Mouse (Mus musculus) mesoderm, embryonic 11.5 days (tissue): ENCODE results near the gene Tent4a.

Experiments
- DNase-seq: peaks from one replicate; pipeline ENCODE4 v3.0.0-alpha.2; 2012; ENCODE audit warnings: low read depth, low spot score

The Tent4a gene

DNA sequence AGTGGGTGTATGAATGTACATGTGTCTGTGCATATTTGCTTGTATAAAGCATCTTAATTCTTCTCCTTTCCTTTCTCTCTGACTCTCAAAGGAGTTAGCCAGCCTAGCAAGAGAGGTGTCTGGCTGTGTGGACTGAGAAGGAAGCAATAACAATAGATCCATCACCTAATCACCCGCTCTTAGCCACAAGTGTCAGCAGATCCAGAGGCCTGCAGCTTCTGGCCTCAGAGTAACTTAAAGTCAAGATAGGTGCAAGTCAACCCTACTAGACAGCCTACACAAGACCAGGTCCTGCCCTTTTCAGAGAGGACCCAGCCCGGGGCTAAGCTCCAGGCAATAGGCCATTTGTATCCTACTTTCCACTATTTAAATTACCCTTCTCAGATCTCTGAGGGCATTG is 54.5 kb downstream of the Tent4a start:
- no peak for DNase-seq

DNA sequence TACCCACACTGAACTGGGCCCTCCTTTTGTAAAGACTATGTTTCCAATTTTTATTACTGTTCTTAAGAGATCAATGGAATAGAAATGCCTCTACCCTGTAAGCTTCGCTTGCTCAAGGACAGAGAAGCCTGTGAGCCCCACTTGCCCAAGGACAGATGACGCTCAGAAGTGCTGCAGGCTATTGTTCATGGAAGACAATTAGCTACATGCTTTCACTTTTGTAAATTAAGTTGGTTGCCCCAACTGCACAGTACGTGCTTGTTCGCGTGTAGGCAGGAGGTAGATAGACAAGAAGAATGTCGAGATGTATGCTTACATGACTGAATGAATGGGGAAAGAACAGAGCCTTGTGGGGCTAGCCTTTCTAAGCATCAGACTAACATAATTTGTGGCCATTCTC is 55.7 kb downstream of the Tent4a start:
- no peak for DNase-seq

DNA sequence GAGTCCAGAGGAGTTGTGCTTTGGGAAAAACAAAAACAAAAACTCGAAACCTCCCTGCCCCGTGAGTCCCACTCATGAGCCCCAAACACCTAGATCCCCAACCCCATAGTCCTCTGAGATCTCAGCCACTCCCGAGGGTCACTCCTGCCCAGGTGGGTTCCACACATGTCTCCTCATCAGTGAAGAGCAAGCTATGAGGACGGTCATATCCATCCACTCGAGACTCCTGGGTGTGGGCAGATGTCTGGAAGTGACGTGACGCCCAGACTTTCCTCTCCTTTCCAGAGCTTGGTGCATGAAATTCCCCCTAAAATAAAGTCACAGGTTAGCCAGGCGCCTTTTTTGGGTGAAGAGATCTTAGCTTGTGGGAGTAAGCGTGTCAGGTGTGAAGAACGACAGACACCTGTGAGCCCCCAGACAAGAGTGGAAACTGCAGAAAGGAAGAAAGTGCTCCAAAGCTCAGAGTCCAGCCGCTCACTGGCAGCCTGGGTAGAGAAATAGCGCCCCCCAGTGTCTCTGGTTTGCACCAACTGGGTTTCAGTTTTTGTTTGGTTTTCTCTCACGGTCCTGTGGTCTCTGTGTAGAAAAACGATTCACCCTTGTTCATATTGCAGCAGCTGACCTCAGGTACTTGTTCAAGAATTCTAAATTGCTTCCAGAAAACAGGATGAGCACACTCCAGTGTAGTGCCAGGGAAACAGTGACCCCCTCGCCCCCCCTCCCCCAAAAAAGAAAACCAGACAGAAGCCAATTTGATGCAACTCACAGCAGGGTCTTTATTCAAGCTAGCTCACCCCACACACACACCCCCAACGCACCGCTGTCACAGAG is 73.6 kb downstream of the Tent4a start:
- DNase-seq: peak; percentile 65

DNA sequence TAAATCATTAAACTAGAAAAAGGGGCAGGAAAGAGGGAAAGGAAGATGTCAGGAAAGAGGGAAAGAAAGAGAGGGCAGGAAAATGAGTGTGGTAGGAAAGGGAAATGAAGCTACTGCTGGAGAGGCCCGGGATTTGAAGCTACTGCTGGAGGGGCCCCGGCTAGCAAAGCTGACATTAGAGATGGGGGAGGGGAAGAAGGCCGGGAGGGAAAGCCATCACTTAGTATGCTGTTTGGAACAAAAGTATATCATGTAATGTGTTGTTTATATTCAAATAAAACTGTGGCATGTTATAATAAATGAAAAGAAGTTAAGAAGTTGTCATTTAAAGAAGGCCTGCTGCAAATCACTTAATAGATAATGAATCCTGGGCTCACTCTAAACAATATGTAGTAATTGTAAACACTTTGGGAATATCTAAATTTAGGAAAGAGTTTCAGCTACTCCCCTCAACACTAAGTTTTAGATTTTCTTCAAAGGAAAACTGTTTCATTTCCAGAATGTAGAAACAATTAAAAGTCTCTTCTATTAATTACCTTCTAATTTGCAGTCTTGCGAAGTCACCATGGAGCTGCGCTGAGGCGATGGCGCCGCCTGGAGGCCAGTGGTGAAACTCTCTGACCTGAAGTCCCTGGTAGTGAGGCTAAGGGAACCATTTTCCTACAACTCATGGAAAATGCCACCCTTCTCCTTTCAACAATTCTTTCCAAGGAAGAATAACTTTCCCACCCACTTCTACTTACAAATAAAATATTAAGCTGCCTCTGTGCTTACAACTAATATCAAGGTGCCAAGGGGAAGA is 74.6 kb downstream of the Tent4a start:
- no peak for DNase-seq

DNA sequence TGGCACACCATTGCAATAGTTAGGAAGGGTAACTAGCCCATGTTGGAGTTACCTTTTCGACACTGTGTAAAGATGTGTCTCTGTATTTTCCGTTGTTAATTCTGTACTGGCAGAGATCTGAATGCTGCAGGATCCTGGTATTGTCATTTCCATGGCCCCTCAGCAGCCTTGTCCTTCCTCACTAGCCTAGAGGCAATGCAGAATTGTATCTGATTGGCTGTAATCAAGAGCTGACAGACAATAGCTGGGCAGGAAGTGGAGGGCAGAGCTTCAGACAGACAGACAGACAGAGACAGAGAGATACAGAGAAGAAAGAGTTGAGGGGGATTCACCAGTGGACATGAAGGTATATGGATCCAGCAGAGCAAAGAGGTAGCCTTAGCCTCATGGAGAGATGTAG is 75.5 kb downstream of the Tent4a start:
- DNase-seq: no peak

DNA sequence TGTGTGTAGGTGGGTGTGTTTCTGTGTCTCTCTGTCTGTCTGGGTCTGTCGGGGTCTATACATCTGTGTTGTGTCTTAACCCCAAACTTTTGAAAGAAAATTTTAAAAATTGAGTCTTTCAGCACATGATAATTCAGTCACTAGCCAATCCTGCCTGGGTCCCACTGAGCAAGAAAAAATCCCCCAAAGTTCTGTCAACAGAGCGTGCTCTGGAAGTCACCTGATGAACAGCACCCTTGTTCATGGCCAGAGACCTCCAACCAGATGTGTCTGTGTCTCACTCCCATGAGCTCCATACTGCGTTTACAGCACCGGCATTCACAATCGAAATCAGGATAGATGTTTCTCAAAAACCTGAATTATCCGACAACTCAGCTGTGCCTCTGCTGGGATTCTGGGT is 76.0 kb downstream of the Tent4a start:
- DNase-seq: no peak

DNA sequence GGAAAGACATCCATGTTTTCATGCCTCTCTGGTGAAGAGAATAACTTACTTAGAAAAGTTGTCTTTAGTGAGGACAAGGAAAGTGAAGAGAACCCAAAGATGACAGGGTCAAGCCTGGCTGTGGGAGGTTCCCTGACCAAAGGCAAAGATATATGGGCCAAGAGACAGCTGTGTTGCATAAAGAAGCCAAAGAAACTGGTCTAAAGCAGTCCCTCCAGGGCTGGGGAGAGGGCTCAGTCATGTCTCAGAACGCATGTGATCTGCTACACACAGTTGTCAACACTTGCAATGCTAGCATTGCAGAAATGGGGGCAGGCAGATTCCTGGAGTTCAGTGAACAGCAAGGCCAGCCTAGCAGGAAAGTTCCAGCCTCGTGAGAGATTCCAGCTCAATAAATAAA is 77.3 kb downstream of the Tent4a start:
- DNase-seq: no peak

DNA sequence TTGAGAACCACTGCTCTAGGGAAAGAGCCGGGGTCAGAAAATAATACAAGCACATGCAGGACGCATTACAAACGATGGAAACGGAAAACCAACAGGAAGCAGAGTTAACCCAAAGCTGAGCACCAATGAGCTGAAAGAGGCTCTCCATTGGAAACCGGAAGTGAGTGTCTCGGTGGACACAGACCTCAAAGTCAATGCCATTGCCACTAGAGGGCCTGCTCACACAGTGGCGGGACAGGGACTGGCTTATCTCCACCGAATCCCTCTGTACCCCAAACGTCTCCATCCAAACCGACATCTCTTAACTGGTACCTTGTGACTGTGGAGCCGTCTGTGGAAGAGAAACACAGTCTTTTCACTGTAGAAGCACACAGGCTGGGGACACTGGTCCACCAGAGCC is 77.8 kb downstream of the Tent4a start:
- DNase-seq: no peak

DNA sequence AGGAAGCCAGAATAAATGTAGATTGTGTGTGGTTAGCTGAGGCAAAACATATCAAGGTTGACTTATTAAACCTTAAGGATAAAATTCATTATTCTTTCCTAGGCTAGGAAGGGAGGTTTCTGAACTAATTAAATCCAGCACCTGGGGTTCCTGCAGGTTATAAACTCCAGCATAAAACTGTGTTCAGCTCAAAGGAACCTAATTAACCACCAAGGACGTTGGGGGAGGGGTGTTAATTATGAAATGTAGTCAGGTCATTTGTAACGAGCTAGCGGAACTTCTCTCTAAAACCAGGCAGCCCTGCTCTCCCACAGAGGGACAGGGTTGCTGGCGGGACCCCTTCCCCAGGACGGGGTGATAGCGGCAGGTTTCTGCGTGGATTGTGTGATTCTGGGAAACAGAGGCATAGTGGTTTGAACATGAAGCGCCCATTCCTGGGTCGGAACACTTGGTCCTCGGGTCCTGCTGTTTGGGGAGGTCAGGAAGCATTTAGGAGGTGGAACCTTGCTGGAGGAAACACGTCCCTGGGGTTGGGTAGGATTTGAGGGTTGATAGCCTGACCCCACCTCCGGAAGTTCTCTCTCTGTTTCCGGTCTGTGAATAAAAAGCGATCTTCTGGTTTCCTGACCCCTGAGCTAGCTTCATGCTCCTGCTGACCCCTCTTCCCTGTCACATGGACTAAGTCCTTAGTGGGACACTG is 78.8 kb downstream of the Tent4a start:
- no peak for DNase-seq
